Mouse (Mus musculus) embryonic fibroblast, embryonic 13.5 days (primary cell): ENCODE data around the gene Clspn.

Experiments used
- CTCF ChIP-seq: IDR thresholded peaks from 2 replicates; pipeline ENCODE4 v1.5.1; 2011; ENCODE audit warnings: mild to moderate bottlenecking, control low read depth, low read length, moderate library complexity, borderline replicate concordance; ENCODE audit not compliant: insufficient read depth
- POLR2A ChIP-seq: IDR thresholded peaks from 2 replicates; pipeline ENCODE4 v1.6.1; 2011; ENCODE audit warnings: low read depth, mild to moderate bottlenecking, control low read depth, low read length, moderate library complexity

- TF ChIP-seq CTCF (no peak), POLR2A (no peak)
These were observed 47.4 kb downstream of the Clspn start for GRCm38 (mm10) chr4:126604141-126604540.
